Mouse (Mus musculus) hindbrain, postnatal 0 days (tissue): ENCODE measurements around the gene Tfap2a. TPM values are rescaled to one million over a fixed set of nuclear protein-coding genes. Genes with fewer than 3 reads are reported as not detected.

Experiments
- ATAC-seq: fragments of 200-750 bp; cut with Nextera tagmentation; 2 replicates; pipeline ENCODE4 v1.8.0; 2017; ENCODE audit warnings: mild to moderate bottlenecking, moderate TSS enrichment, moderate library complexity
- DNase-seq: peaks from one replicate; pipeline ENCODE4 v3.0.0-alpha.2; 2015; ENCODE audit warnings: low spot score
- H3K27ac ChIP-seq: fragments of 300-500 bp; sonication (generic); 2 replicates; pipeline ENCODE4 v1.5.1; 2014; ENCODE audit warnings: mild to moderate bottlenecking
- H3K27me3 ChIP-seq: fragments of 300-500 bp; sonication (generic); 2 replicates; pipeline ENCODE4 v1.6.1; 2014; ENCODE audit warnings: low read length, mixed read lengths; ENCODE audit not compliant: insufficient read depth
- H3K36me3 ChIP-seq: fragments of 300-500 bp; sonication (generic); 2 replicates; pipeline ENCODE4 v1.6.1; 2014; ENCODE audit warnings: low read length, mixed read lengths; ENCODE audit not compliant: insufficient read depth
- H3K4me1 ChIP-seq: fragments of 300-500 bp; sonication (generic); 2 replicates; pipeline ENCODE4 v1.6.1; 2014; ENCODE audit warnings: antibody characterized with exemption, low read length, mixed read lengths; ENCODE audit not compliant: insufficient read depth
- H3K4me2 ChIP-seq: fragments of 300-500 bp; sonication (generic); 2 replicates; pipeline ENCODE4 v1.6.1; 2014; ENCODE audit warnings: low read depth, mild to moderate bottlenecking, low read length, moderate library complexity, mixed read lengths
- H3K4me3 ChIP-seq: fragments of 300-500 bp; sonication (generic); 2 replicates; pipeline ENCODE4 v1.5.1; 2014; ENCODE audit warnings: low read length
- H3K9ac ChIP-seq: fragments of 300-500 bp; sonication (generic); replicated peaks from 2 replicates; pipeline ENCODE4 v1.6.1; 2014; ENCODE audit warnings: mild to moderate bottlenecking, low read length, moderate library complexity, mixed read lengths
- H3K9me3 ChIP-seq: fragments of 300-500 bp; sonication (generic); 2 replicates; pipeline ENCODE4 v1.6.1; 2016; ENCODE audit warnings: low read length, mixed read lengths
- CTCF ChIP-seq: IDR thresholded peaks from 2 replicates; pipeline ENCODE4 v1.5.1; 2016; ENCODE audit warnings: antibody characterized with exemption, control low read depth, low read depth
- WGBS: fragments of 180-500 bp; shearing (Covaris S2); extraction: QIAGEN DNeasy Blood & Tissue Kit; methylation state at CpG from one replicate; pipeline ENCODE4 v1.1.7; 2014; 5-methylcytosine and 5-hydroxymethylcytosine counted together
- polyA plus RNA-seq: library from polyadenylated mRNA; unstranded; fragments of >200 nt; fragmentation: Nextera tagmentation; extraction: Ambion mirVana; gene quantifications from 2 replicates; pipeline ENCODE4 v1.2.1, GENCODE M21; 2015
- total RNA-seq: library from RNA; depleted of rRNA; stranded (reverse); fragments of >200 nt; gene quantifications from 2 replicates; pipeline ENCODE4 v1.2.3, GENCODE M21; 2014

Gene Tfap2a
- total and polyA plus RNA-seq, 2 experiments from 2014 or later: 2.1 to 7.2 TPM

GRCm38 (mm10) chr13:40734316-40734965 is 3.7 kb downstream of the Tfap2a start:
- ATAC-seq (no peak), DNase-seq (no peak)
- H3K9me3 ChIP-seq: no peaks in the 10 kb centered on the region
- WGBS: under 1% methylated on average over 33 of the region's 33 CpGs
- peaks cover 72% of the 10 kb centered on the region for H3K27me3 ChIP-seq
- no peaks in the 10 kb centered on the region for H3K36me3 ChIP-seq
- peak overlapping the region; percentile 44 for H3K4me3 ChIP-seq
- H3K4me2 ChIP-seq: peak overlapping the region; percentile 55
- no peak overlapping the region for H3K9ac ChIP-seq
- H3K4me1 ChIP-seq: no peaks in the 10 kb centered on the region
- no peak for TF ChIP-seq CTCF
- H3K27ac ChIP-seq: no peak overlapping the region

GRCm38 (mm10) chr13:40733542-40734151 is 4.5 kb downstream of the Tfap2a start:
- H3K9me3 ChIP-seq: no peaks in the 10 kb centered on the region
- H3K4me2 ChIP-seq: peak overlapping the region; percentile 55
- H3K9ac ChIP-seq: no peak overlapping the region
- peak overlapping the region; percentile 44 for H3K4me3 ChIP-seq
- DNase-seq (peak; percentile 57), ATAC-seq (no peak)
- H3K36me3 ChIP-seq: no peaks in the 10 kb centered on the region
- H3K4me1 ChIP-seq: no peaks in the 10 kb centered on the region
- TF ChIP-seq CTCF: peak; percentile 62
- WGBS: 0% methylated on average over 36 of the region's 38 CpGs
- no peak overlapping the region for H3K27ac ChIP-seq
- peaks cover 64% of the 10 kb centered on the region for H3K27me3 ChIP-seq

- peaks cover 61% of the 10 kb centered on the region for H3K27me3 ChIP-seq
Measured at GRCm38 (mm10) chr13:40732816-40733541, 5.2 kb downstream of the Tfap2a start.

GRCm38 (mm10) chr13:40732085-40732484 is 6.1 kb downstream of the Tfap2a start:
- H3K27me3 ChIP-seq: peaks cover 58% of the 10 kb centered on the region
- WGBS: 1% methylated on average over 11 of the region's 11 CpGs
- no peaks in the 10 kb centered on the region for H3K4me1 ChIP-seq
- H3K36me3 ChIP-seq: no peaks in the 10 kb centered on the region
- H3K4me2 ChIP-seq: peak overlapping the region; percentile 58
- H3K9ac ChIP-seq: no peak overlapping the region
- no peak overlapping the region for H3K27ac ChIP-seq
- H3K9me3 ChIP-seq: no peaks in the 10 kb centered on the region
- H3K4me3 ChIP-seq: peak overlapping the region; percentile 44
- no peak for TF ChIP-seq CTCF
- ATAC-seq (no peak), DNase-seq (no peak)

More at GRCm38 (mm10) chr13:40732816-40733541, 5.2 kb downstream of the Tfap2a start:
- no peaks in the 10 kb centered on the region for H3K9me3 ChIP-seq
- H3K27ac ChIP-seq: no peak overlapping the region
- no peak for TF ChIP-seq CTCF
- peak overlapping the region; percentile 44 for H3K4me3 ChIP-seq
- no peak for DNase-seq
- no peak for ATAC-seq
- H3K9ac ChIP-seq: no peak overlapping the region
- WGBS: under 1% methylated on average over 30 of the region's 30 CpGs
- no peaks in the 10 kb centered on the region for H3K36me3 ChIP-seq
- no peaks in the 10 kb centered on the region for H3K4me1 ChIP-seq
- H3K4me2 ChIP-seq: peak overlapping the region; percentile 55

GRCm38 (mm10) chr13:40731179-40731841 is 6.9 kb downstream of the Tfap2a start:
- Histone ChIP-seq H3K36me3 (no peaks in the 10 kb centered on the region), H3K27me3 (peaks cover 57% of the 10 kb centered on the region), H3K4me2 (peak overlapping the region; percentile 58), H3K9ac (peak overlapping the region; percentile 45; the same call in 1 of the 2 replicates), H3K4me1 (no peaks in the 10 kb centered on the region), H3K4me3 (peak overlapping the region; percentile 44), H3K9me3 (no peaks in the 10 kb centered on the region), H3K27ac (peak overlapping the region; percentile 64; the same call in 1 of the 2 replicates)
- no peak for TF ChIP-seq CTCF
- WGBS: under 1% methylated on average over 49 of the region's 74 CpGs
- DNase-seq: no peak
- ATAC-seq: peak; percentile 16; the same call in 1 of the 2 replicates

- Histone ChIP-seq H3K9ac (peak overlapping the region; percentile 1; the same call in 1 of the 2 replicates), H3K27ac (peak overlapping the region; percentile 56; the same call in 1 of the 2 replicates), H3K4me2 (peak overlapping the region; percentile 58), H3K4me1 (no peaks in the 10 kb centered on the region), H3K9me3 (no peaks in the 10 kb centered on the region), H3K36me3 (no peaks in the 10 kb centered on the region), H3K27me3 (peaks cover 56% of the 10 kb centered on the region), H3K4me3 (peak overlapping the region; percentile 44)
- ATAC-seq (peak; percentile 76), DNase-seq (peak; percentile 75)
- WGBS: 1% methylated on average over 32 of the region's 41 CpGs
- no peak for TF ChIP-seq CTCF
Measured at GRCm38 (mm10) chr13:40730651-40731178, 7.5 kb downstream of the Tfap2a start.
